Mouse (Mus musculus) neutrophil, adult 5-6 weeks (primary cell): ENCODE data around the gene Alad. TPM values are rescaled to one million over a fixed set of nuclear protein-coding genes. Genes with fewer than 3 reads are reported as not detected.
A peak's percentile ranks its signal among the peaks of the same experiment; 100 is the strongest.
"Not testable (repeated sequence)": the region's sequence is repeated elsewhere in the genome, so short reads cannot be mapped to it uniquely, and the experiment has no call there.

Source experiments
- ATAC-seq: fragments of 151-379, 151-347 bp; 2 replicates; pipeline ENCODE4 v1.8.0; 2017; ENCODE audit warnings: mild to moderate bottlenecking, moderate TSS enrichment; ENCODE audit not compliant: insufficient number of reproducible peaks, poor library complexity, low FRiP score, severe bottlenecking; ENCODE audit errors: extremely low read depth
- total RNA-seq: library from RNA; stranded (forward); fragments of 200-1000 nt; gene quantifications from 2 replicates; pipeline ENCODE4 v1.2.3, GENCODE M21; 2017

The Alad gene
- total RNA-seq, 1 experiment from 2014 or later: 6.8 TPM

DNA sequence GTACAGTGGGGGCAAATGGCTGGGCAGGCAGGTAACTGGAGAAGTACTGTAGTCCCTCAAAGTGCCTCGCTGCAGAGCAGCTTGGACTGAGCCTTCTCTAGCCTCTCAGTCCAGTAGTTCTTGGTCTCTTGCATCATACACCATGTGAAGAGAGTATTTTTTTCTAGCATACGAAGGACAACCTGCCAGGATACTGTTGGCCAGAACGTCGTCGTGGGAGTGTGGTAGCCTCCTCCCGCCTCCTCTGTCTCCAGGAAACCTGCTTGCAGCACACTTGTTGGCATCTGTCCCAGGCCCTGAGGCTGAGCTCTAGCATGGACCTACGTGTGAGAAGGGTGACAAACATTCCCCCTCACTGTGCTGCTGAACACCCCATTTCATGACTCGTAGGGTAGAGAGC lies 22.9 kb downstream of the Alad start:
- ATAC-seq: no peak

DNA sequence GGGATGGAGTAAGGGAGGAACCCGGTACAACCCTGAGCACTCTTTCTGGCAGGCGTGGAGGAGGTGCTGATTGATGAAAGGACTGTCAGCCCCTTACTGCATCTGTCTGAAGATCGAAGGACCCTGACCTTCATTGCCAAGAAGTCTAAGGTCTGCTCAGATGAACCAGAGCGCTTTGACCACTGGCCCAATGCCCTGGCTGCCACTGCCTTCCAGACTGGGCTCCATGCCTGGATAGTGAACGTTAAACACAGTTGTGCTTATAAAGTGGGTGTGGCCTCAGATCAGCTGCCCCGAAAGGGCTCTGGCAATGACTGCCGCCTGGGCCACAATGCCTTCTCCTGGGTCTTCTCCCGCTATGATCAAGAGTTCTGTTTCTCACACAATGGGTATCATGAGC lies 23.8 kb downstream of the Alad start:
- no peak for ATAC-seq

DNA sequence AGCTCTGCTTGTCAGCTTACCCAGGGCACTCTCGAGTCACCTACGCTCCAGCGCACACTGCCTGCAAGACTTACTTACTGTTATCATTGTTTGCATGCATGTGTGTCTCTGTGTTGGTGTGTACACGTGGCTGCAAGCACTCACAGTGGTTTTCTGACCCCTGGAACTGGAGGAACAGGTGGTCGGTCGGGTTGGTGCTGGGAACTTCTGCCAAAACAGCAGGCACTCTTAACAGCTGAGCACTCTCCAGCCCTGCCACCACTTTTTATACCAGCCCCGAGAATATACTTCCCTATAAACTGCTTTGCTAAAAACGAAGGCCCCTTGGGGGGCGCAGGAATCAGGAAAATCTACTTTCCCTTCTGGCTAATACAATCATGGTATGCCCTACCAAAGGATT lies 25.5 kb downstream of the Alad start:
- ATAC-seq: no peak

DNA sequence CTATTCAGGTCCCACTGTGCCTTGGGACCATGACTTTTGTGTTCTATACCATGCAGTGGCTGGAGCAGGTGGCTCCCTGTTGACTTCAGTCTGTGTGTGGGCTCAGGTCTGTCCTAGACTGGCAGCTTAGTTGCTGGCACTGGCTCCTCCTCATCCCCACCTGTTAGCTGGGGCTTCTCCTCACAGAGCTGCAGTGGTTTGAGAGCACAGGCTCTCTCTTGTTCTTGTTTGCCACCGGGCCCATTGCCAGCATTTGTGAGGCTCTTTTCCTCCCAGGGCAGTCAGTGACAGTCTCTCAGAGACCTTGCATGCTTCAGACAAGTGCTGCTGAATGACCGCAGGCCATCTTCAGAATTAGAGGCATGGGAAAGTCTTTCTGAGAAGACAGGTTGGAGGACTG lies 27.0 kb downstream of the Alad start:
- no peak for ATAC-seq

DNA sequence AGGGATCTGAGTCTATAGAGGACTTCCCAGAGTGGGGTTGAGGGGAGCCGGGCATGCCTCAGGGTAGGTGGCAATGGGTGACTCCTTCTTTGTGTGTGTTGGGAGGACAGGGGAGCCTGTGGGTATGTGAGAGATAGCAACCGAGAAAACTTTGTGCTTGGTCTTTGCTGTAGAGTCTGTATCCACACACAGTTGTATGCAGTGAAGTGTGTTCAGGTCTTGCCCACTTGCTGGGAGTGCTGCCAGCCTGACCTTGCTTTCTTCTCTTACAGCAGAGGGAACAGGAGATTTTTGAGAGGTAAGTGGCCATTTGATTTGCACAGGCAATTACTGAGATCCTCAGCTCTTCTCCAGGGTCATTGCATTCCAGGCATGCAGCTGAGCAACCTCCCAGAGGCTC lies 31.8 kb downstream of the Alad start:
- ATAC-seq: no peak

DNA sequence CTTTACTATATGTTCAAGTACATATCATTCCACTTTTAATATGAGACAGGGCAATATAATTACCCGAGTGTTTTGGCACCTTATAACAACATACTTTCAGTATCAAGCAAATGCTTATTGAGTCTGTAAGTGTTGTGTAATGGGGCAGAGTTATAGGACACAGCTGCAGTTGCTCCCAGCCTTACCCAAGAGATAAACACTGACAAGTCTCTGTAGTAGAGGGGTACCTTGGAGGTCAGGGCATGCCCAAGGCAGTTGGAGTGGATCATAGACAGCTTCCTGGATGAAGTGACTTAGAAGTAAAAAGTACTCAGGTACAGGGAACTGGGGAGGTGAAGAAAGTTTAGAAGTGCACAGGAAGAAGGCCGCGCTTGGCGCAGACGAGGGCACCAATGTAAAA lies 32.5 kb downstream of the Alad start:
- no peak for ATAC-seq

DNA sequence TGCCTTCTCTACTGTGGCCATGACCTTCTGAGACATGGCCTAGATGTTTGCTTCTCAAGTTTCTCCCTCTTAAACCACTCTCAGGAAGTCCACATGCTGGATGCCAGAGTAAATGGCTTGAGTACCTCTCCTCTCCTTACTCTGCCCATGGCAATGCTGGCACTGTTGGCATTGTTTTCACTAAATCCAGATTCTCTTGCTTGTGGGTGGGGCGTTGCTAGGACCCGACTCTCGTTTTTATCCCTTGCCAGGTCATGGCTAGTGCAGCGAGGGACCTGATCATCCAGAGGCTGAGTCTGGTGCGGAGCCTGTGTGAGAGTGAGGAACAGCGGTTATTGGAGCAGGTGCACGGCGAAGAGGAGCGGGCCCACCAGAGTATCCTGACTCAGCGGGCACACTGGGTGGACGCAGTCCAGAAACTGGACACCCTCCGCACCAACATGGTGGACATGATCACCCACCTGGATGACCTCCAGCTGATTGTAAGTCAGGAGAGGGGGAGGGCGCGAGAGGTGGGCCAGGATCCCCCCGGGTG lies 33.5 kb downstream of the Alad start:
- no peak for ATAC-seq

DNA sequence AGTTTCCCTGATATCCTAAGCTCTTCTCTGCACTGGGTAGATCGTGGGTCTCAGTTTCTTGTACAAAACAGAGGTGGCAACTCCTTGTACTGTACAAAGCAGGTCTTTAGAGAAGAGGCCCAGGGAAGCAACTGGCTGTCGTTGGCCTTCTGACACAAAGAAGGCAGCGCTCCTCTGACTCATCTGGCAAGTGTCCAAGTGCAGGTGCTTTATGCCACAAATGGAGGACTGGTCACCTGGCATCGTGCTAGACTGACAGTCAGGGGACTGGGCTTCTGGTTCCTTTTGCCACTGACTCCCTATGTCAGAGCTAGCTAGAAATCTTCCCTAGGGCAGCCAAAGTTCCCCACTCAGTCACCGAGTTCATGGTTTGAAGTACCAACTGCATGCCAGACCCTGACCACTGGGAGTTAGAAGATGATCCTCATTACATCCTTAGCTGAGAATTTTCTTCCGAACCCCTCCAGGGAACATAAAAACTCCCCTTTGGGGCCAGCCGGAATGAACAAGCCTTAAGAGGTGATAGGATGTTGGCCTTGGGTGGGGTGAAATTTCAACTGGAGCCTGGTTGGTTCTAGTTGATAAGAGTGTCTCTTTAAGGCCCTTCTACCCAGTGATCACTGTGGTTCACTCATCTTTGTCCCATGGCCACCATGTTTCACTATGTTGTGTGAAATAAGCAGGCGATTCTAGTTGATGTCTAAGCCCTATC lies 34.1 kb downstream of the Alad start:
- ATAC-seq: no peak

DNA sequence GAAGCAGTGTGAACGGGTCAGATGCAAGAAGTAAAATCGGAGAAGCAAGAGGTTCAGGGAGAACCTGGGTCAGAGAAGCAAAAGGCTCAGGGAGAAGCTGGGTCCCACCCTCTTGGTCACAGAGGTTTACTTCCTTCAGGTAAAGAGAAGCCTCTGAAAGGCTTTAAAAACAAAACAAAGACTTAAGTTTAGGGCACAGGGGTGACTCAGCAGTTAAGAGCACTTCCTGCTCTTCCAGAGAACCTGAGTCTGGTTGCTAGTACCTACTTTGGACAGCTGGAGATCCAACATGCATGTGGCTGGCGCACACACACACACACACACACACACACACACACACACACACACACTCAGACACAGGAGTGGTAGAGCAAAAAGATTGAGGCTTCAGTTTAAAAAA lies 34.8 kb downstream of the Alad start:
- ATAC-seq: no peak

DNA sequence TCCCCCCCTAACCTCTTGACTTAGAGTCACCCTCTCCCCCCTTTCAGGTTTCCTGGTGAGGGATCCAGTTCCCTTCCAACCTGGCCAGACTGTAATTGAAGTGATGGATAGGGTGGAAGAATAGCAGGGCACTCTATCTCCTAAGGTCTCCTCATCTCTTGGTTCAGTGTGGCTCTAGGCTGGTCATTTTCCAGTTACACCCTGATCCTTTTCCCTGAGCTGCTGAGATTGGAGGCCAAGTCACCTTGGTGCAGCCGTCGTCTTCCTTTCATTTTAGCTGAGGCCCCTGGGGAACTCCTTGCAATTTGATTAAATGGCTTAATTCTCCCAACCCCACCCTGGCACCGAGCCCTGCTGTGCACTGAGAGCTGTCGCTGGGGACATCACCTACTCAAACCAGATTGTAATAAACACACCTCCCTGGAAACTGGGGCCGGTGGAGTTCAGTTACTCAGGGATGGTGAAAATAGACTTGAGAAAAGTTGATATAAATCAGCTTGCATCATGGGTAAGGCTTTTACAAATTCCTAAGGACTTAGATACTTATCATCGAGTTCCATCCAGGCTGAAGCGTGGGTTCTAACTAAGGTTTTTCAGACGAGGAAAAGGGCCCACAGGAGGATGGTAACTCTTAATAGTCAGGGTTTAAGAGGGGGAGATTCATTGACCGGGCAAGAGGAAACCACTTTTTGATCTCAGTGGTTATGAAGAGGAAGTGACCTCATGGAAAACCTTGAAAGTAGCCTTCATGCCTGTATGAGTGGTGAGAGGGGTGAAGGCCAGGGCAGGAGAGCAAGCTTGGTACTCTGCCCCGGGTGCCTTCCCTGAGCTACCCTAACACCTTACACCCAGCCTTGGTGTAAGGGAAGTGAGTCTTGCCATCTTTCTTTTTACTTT lies 38.8 kb downstream of the Alad start:
- ATAC-seq: peak; percentile 75

DNA sequence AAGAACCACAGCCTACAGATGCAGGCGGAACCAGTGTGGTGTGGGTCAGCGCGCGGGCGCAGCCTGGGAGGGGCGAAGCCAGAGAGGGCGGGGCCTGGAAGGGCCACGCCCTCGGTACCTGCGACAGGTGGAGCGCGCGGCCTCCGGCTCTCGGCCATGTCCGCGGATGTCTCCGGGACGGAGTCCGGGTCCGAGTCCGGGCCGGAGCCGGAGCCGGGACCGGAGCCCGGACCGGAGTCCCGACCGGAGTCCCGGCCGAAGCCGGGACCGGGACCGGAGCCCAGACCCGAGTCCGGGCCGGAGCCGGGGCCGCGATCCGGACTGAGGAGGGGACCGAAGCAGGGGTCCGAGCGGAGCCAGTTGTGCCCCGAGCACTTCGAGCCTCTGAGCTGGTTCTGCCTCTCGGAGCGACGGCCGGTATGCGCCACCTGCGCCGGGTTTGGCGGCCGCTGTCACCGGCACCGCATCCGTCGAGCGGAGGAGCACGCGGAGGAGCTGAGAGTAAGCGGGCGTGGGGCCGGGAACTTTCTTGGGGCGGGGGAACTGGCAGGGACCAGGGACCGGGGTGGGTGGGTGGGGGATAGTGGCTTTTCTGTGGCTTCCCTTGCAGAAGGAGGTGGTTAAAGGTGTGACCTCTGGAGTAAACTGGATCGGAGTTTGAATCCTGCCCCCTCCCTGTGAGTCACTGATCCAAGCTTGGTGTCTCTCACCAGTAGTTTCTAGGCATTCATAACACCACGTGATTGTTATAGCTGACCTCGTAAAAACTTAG lies 39.6 kb downstream of the Alad start, which contains the start of gene Bspry:
Bspry (plus strand) TSS at position 117 of the 772 bp plus-strand sequence.
- ATAC-seq: peak; percentile 41; the same call in 1 of the 2 replicates

DNA sequence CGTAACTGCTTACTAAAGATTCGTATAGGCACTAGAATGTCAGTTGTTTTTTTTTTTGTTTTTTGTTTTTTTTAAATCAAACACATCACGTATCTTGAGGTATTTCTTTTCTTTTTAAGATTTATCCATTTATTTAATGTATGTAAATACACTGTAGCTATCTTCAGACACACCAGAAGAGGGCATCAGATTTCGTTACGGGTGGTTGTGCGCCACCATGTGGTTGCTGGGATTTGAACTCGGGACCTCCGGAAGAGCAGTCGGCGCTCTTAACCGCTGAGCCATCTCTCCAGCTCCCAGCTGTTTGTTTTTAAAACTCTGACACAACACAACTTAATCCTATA lies 40.2 kb downstream of the Alad start:
- not testable (repeated sequence) for ATAC-seq

DNA sequence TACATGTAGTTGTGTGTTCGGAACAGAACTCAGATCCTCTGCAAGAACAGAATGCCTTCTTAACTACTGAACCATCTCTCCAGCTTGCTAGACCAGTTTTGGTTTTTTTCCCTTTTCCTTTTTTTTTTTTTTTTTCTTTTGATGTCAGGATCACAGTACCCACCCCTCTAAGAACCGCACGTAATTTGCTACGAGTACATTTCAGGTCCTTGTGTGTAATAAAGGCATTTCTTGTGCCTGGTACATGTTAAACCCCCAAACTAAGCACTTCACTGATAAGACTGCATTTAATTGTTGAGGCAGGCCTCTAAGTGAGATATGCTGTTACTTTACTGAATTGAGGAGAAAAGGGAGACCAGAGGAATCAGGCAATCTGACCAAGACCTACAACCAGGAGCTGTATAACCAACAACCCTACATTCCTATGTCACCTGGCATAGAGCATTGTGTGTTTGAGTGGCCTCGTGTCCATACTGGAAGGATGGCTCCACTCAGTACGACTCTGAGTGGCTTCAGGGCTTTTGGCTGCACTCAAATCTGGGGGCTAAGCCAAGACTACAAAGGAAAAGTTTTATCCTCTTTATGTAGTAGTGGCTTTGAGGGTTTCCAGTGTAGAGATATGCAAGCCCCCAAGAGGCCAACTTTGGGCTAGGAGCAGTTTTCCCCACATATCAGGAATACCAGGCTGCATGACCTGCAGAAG lies 42.0 kb downstream of the Alad start:
- no peak for ATAC-seq

DNA sequence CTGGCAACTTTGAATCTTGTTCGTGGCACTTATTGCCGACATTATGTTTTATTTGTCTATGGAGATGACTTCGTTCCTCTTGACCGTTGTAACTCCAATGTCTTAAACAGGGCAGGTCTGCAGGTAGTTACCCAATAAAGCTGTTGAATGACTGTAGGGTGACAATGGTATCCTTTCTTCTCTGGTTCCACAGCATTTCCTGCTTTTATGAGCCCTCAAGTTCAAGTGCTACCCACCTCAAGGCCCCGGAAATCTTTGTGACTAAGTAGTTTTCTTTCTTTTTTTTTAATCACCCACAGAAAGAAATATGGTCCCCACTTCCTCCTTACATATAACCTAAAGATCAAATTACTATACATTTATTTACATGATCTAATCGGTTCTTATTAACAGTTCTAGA lies 43.9 kb downstream of the Alad start:
- no peak for ATAC-seq

DNA sequence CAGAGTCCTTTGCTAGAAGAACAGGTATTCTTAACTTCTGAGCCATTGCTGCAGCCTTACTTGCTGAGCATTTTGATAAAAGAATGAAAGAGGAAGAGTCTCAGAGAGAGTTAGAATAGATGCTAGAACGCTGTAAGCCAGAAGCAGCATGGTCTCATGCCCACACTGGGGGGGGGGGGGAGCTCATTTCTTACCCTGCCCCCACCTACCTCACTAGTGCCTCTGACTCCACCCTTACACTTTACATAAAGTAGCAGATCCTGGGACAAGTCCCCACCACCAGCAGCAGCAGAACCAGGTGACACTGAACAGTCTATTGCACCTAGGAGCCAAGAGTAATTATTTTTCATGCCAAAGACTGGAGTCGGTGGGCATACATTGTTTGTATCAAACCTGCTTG lies 44.6 kb downstream of the Alad start:
- ATAC-seq: no peak

DNA sequence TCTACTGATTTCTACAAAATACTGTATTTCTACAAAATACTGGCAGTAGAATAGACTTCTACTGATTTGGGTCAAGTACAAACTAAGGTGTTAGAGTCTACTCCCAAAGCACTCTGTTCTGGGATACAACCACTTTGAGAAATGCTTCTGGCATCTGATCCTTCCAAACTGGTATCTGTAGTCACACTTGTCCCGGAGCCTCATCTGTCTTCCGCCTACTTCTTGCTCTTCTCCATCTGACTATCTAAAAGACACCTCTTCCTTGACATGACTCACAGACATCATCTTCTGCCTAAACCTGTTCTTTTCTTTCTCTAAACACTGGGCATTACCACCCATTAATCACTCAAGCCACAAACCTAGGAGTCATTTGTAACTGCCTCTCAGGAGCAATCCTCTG lies 47.6 kb downstream of the Alad start:
- ATAC-seq: no peak

DNA sequence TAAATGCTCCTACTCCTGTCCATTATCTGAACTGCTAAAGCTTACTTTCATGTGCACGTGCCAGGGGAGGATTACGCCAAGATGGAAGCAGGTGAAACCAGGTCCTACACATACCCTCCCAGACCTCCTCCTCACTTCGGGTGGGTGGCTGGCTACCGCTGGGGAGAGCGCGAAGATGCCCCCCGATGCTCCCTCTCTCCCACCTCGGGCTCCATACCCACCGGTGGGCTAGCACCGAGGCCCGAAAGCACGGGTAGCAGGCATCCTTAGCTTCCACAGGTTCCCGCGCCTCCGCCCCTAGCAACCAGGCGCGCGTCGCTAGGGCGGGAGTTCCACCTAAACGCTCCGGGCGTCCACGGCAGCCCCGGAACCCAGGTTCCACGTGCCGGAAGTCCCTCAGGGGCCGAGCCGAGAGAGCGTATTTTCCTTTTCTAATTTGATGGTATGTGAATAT lies 49.1 kb downstream of the Alad start, which contains the start of gene Wdr31:
Wdr31 (minus strand) TSS at position 299 of the 454 bp plus-strand sequence.
- peak; percentile 85 for ATAC-seq

DNA sequence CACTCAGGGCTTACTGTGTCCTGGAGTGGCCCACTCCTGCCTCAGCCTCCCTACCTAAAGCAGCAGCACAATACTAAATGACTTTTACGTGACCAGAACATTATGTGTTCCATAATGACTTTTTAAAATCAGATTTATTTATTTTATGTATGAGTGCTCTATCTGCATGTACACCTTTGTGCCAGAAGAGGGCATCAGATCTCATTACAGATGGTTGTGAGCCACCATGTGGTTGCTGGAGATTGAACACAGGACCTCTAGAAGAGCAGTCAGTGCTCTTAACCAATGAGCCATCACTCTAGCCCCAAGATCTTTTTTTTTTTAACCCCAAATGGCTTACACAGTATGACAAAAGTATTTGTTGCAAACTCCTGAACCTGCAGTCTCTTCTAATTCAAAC lies 51.6 kb downstream of the Alad start:
- ATAC-seq: no peak

DNA sequence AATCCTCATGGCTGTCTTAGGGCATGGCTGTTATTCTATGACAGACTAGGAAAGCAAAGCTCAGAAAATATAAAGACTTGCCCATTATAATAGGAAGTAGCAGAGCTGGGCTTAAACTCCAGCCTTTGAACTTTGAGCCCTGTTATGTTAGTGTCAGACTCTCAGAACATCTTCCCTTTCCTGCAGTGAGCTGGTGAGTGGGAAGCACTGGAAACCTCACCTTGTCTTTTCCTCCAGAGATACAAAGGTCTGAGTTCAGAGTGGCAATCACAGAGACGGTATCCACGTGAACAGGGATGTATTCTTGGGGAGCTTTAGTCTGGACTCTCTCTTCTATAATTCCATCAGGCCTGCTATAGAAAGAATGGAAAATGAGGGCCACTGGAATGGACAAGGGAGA lies 56.6 kb downstream of the Alad start:
- no peak for ATAC-seq
